Mouse (Mus musculus) mesoderm, embryonic 11.5 days (tissue): ENCODE measurements around the gene Onecut1.

ENCODE experiments used
- DNase-seq: peaks from one replicate; pipeline ENCODE4 v3.0.0-alpha.2; 2012; ENCODE audit warnings: low read depth, low spot score

The Onecut1 gene

DNA sequence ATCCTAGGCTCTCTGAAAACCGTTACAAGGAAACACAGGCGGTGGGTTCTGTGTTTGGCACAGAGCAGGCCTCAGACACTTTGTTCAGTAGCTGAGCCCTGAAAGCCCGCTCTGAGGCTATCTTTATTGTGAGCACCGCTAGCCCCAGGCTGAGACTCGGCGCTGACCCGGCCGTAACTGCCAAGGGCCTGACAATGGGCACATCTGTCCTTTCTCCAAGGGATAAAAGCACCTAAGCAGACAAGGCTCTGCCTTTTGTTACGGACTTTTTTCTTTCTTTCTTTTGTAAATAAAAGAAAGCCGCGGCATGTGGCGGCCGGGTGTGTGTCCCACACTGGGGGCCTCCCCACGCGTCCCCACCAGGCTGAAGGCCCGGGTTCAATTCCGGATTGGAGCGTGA lies 1.3 kb upstream of the Onecut1 start:
- peak; percentile 46 for DNase-seq

DNA sequence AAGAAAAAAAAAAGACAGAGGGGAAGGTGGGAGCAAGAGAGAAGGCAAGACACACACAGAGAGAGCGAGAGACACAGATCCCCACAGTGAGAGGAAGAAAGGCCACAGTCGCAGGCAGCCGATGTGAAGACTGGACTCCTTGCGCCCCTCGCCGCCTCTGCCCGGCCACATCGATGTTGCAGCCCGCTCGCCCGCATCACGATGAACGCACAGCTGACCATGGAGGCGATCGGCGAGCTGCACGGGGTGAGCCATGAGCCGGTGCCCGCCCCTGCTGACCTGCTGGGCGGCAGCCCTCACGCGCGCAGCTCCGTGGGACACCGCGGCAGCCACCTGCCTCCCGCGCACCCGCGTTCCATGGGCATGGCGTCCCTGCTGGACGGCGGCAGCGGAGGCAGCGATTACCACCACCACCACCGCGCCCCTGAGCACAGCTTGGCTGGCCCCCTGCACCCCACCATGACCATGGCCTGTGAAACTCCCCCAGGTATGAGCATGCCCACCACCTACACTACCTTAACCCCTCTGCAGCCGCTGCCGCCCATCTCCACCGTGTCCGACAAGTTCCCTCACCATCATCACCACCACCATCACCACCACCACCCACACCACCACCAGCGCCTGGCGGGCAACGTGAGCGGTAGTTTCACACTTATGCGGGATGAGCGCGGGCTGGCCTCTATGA lies 517 bp downstream of the Onecut1 start:
- no peak for DNase-seq

DNA sequence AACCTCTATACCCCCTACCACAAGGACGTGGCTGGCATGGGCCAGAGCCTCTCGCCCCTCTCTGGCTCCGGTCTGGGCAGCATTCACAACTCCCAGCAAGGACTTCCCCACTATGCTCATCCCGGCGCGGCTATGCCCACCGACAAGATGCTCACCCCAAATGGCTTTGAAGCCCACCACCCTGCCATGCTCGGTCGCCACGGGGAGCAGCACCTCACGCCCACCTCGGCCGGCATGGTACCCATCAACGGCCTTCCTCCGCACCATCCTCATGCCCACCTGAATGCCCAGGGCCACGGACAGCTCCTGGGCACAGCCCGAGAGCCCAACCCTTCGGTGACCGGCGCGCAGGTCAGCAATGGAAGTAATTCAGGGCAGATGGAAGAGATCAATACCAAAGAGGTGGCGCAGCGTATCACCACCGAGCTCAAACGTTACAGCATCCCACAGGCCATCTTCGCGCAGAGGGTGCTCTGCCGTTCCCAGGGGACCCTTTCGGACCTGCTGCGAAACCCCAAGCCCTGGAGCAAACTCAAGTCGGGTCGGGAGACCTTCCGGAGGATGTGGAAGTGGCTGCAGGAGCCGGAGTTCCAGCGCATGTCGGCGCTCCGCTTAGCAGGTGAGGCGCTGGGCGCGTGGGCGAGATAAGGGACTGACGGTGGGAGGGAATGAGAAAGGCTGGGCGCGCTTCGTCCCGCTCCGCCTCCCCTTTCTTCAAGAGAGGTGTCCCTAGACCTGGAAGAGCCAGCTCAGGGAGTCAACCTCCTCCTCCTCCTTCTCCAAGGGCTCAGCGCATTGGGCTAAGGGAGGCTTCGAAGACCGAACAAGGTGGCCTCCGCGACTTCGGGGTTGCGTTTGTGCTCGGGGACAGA lies 1.3 kb downstream of the Onecut1 start:
- DNase-seq: no peak

DNA sequence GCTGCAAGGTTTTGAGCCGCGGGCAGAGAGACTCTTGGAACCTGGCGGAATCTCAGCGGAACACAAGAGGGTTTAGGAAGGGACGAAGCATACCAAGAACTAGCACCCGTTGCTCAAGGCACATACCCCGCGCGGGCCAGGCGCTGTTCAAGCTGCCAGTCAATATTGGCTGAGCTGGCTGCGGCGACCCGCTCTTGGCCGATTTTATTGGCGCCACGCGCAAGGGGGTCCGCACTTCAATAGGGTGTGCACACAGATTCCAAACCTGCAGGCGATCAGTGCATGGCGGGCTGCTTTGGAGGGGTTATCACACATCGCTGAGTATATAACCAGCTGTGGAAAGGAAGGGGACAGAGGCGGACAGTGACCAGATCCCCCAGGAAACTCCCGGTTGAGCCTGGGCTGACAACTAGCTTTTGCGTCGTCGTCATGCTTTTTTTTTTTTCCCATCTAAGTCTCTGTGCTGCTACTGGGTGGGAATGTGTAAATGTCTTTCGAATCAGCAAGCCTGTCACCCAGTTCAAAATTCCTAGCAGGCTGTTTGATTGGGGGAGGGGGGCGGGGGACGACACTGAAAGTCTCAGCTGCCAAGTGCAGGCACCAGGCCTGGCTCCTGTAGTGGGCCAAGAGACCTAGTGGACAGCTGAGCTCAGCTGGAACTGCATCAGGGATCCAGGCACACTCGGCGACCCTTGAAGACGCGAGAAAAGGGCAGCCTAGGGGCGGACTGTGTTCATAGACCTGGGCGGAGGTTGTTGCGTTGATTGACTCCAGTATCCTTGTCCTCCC lies 2.1 kb downstream of the Onecut1 start:
- DNase-seq: no peak

DNA sequence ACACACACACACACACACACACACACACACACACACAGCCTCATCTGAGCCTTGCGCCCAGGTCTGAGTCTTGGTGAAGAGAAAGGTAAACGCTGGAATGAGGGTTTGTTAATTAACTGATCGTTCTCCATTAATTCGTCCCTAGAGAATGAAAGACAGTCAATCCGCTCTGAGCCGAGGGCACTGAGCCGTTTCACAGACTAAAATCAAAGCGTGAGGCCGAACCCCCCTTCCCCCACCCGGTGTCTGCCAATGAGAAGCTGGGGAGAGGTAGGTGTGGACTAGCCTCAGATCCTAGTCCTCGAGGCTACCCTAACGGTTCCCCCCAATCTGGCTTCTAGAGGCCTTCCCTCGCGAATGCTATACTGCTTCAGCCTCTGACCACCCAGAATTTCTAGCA lies 2.8 kb downstream of the Onecut1 start:
- DNase-seq: no peak

DNA sequence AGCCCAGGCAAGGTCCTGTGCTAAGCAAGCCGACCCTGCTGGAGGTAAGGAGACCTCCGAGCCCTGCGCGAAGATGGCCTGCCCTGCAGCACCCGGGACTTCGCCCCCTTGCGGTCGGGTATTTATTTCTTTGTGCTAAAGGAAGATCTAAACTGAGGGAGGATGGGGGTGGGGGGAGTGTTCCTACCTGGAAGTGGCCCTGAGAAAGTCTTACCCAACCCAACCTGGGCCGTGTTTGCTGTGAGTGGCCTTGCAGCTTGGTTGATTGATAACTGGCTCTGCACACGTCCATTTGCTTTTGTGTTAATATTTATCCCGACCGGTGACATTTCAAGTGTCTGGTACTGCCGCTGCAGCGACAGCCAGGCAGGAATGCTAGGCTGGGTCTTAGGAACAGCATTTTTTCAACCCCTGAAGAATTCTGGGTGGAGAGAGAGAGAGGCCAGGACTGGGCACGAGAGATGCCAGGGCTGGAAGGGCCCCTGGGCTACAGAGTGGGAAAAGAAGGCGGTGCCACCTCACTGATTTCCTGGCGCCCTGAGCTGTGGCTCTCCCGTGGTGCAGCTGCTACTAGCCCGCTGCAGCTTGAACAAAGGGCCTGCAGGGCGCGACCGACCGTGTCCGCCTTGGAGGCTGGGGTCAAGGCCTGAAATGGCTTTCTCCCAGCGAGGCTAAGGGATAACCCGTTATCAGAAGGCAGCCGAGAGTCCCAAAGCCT lies 5.0 kb downstream of the Onecut1 start:
- no peak for DNase-seq

DNA sequence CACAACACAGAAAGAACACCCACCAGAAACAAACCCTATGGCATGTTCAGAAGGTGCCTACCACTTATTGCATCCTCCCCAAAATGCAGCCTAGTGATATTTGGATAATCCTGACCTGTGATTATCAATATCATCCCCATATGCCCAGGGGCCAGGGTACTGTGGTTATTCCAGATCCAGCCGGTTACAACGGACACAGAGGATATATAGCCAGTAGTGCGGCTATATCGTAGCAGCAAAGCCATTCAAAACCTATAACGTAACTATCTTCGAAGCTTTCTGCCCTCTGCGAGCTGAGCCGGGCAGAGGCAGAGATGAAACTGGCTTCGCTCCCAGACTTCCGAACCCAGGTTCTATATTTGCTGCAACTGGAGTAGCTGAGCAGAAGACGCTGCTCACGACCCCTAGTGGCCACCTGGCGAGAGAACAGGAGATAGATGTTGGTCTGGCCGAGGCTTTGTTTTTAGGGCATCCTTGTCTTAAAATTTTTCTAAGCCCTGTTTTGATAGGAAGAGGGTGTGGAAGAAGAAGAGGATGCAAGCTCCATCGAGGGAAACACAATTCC lies 6.0 kb downstream of the Onecut1 start:
- DNase-seq: peak; percentile 69

DNA sequence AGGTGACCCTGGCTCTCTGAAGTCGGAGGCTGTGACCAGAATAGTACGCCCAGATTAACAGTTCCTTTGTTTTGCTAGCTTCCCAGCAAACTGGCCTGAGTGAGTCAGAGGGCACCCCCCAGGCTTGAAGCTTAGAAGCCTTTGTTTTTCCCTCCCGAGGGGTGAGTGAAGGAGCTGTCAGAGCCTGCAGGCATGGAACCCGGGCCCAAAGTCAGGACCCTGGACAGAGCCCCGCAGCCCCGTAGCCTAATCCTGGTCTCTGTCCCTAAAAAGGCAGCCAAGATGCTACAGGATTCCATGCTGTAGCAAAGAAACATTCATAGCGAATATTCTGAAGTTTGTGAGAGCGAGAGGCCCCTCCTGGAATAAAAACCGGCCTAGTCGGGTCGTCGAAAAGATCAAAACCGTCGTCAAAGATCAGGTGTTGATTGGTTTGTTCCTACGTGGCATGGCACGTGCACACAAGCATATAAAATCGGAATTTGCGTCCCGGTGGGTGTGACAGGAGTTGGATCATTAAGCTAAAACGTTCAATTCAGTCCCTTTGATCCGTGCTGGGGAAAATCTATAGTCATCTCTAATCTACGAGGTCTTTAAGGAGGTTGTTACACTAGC lies 6.7 kb downstream of the Onecut1 start:
- DNase-seq: peak; percentile 73

DNA sequence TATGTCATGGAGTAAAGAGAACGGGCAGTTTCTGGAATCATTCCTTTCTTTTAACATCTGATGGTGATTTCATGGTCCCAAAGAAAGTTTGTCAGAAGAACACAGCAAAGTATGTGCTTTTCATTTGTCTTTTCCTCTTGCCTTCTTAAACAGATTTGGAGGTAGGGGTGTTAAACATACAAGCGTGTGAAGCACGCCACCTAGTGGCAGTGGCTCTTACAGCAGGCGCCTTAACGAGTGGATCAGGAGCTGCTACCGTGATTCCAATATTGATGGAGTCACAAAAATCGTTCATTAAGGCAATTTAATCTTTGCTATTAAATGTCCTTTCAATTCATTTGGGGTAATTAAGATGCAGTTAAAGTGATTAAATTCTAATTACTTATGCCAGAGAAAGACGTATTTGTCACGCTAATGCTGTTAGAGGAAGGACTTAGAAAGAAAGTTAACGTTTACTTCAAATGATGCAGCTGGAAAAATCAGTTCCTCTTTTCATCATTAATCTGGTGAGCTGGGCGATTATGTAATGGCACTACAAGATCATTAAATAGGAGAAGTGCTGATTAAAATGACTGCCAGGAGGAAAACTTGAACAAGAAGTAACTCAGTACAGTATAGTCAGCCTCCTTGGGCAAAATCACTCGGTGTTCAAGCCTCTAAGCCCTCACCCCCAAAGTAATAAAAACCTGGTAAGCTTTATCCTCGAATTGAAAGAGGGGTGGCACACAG lies 9.4 kb downstream of the Onecut1 start:
- DNase-seq: peak; percentile 86

DNA sequence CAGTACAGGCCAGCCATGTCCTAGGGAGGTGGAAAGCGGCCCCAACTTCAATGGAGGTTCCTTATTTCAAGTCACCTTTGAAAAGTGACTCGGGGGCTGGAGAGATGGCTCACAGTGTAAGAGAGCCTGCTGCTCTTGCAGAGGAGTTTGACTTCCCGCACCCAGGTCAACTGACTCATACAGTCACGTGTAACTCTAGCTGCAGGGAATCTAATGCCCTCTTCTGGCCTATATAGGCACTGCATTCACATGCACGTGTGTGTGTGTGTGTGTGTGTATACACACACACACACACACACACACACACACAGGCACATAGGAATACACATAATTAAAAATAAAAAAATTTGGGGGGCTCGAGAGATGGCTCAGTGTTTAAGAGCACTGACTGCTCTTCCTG lies 14.6 kb downstream of the Onecut1 start:
- no peak for DNase-seq

DNA sequence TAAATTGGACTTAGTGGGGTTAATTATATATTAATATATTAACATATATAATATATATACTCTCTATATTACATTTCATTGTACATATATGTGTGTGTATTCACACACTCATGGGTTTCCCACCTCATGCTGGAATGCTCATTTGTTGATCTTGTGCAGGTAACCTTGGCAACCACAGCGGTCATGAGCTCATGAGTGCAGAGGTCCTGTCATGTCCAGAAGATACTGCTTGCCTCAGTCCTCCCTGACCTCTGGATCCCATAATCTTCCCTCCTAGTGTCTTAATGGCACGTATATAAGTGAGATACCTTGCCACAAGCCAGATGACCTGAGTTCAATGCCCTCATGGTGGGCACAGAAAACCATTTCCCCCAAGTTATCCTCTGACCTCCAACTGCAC lies 16.0 kb downstream of the Onecut1 start:
- DNase-seq: no peak

DNA sequence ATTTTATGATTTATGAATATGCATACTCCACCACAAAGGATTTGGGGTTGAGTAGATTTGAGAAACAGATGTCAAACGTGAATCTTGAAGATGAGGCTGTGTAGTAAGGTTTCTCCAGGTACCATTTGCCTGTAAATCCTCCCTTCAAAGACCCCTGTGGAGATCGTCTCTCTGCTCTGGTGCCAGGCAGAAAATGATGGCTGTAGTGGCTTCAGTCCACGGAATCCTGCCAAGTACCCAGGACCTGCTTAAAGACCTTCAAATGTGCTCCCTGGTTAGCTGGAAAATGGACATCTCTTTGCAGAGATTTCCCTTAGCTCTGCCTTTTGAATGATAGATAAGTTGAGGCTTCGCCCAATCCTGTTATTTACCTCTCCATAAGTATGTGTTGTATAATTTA lies 26.1 kb downstream of the Onecut1 start:
- DNase-seq: no peak

DNA sequence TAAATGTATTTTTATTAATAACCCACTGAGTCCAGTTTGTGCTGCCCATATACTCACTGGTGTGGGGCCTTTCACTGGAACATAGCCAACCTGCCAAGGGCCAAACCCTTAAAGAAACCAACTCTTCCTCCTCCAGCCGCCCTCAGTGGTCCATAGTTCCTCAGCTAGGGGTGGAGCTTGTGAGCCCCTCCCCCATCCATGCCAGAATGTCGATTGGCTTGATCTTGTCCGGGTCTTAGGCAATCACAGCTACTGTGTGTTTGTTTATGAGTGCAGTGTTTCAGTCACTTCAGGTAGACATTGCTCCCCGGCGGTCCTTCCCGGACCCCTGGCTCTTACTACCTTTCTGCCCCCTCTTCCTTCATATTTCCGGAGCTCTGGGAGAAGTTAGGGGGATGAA lies 35.0 kb downstream of the Onecut1 start:
- DNase-seq: no peak

DNA sequence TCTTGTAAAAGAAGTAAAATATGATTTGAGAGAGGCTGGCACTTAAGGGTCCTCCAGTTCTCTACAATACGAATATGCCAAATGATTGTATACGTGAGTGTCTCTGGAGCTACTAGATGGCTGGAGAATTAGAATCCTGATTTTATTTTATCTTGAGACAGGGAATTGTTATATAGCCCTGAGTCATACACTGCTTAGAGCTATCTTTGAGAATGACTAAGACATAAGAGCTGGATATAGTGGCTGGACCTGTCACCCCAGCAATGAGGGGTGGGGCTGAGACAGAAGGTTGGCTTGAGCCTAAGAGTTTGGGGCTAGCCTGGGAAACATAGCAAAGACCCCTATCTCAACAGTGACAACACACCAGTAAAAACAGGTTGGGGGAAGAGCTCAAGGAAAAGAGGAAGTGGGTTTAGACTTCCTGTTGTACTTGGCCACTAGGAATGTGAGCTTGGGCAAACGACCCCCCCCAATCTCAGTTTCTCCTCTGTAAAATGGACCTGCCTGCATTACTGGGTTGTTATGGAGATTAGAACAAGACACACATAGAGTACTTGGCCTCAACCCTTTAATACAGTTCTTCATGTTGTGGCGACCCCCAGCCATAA lies 35.8 kb downstream of the Onecut1 start:
- no peak for DNase-seq

DNA sequence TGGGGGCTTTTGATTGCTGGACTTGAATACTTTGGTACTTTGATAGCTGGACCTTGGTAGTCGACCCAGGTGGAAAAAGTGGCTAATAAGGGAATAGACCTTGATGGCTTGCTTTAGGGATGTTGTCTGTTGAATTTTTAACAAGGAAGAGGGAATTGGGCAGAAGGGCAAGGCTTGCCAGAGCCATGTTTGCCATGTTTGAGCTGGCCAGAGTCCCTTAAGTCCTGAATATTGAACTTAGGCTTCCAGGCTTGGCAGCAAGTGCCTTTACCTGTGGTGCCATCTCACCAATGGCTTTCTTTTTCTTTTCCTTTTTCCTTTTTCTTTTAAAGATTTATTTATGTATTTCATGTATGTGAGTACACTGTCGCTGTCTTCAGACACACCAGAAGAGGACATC lies 38.4 kb downstream of the Onecut1 start:
- DNase-seq: no peak

DNA sequence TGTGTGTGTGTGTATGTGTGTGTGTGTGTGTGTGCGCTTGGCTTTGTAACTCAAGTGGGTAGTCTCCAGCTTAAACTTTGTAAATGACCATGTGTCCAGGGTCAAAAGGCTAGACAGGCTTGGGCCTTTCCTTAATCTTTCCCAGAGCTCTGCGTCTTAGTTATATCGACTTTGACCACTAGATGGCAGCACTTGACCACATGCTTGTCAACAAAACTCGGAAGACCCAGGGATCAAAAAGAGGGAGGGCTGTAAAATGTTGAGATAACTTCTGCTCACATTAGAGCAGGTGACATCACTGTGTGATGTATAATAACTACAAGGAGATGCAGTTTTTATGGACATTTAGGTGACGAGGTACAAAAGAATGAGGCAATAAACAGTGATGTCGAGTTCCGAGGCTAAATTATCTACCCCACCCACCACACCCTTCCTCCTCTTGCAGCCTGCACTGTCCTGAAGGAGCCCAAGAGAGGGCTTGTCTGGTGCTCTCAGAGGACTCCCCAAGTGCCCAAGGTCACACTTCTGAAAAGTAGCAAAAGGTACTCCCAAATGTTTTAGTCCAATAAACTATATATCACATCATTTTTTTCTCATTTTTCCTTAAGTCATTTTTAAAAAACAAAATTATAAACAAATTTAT lies 43.3 kb downstream of the Onecut1 start:
- DNase-seq: peak; percentile 82

DNA sequence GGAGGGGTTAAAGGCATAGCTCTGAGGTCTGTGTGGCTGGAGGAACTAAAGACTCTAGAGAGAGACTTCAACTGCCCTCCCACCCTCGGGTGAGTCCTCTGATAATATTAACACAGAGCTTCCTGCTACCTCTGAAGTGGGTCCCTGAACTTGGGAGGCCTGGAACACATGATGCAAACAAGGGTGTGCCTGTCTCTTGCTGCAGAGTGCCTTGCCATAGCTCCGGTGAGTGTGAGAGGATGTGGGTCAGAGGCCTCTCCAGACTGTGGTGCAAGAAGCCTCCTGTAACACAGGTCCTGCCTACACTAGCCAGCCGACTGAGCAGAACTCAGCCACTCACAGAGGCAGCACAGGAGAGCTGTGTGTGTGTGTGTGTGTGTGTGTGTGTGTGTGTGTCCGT lies 45.2 kb downstream of the Onecut1 start:
- no peak for DNase-seq

DNA sequence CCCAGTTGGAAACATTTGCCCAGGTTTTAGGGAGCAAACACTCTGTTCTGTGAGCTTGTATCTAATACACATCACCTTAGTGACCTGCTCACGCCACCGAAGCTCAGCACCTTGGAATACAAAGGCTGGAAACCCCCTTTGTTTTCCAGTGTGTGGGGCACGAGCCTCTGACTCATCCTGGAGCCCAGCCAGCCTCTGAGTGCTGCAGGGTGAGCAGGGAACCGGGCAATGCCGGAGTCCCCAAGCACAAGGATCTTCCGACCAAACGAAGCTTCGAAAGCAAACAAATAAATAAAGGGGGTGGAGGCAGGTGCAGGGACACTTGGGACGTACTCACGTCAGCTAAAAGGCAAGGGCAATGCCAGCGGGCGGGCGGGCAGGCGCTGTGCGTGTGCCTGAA lies 47.5 kb downstream of the Onecut1 start:
- no peak for DNase-seq

DNA sequence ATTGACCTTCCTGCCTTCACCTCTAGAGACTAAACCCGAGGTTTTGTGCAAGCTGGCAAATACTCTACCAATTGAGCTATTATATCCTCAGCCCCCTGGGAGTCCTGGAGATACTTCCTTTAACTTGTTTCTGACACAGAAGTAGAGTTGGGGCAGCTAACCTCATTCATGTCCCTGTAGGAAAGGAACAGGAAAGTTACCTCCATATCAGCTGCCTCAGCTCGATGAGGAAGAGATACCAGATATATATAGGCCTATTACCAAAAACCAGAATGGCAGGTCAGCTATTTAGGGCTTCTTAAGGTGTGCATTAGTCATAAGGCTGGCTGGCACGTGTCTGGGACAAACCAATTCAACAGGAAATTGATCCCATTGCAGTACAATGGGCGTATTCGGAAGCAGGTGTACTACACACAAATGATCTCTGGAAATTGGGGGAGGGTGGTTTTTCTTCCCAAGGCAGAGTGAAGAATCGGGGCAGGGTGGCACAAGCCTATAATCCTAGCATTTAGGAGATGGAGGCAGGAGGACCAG lies 48.6 kb downstream of the Onecut1 start:
- DNase-seq: no peak
